Mouse (Mus musculus): Measurements from ENCODE around the gene Pacsin1.
A peak's percentile ranks its signal among the peaks of the same experiment; 100 is the strongest.

DNA sequence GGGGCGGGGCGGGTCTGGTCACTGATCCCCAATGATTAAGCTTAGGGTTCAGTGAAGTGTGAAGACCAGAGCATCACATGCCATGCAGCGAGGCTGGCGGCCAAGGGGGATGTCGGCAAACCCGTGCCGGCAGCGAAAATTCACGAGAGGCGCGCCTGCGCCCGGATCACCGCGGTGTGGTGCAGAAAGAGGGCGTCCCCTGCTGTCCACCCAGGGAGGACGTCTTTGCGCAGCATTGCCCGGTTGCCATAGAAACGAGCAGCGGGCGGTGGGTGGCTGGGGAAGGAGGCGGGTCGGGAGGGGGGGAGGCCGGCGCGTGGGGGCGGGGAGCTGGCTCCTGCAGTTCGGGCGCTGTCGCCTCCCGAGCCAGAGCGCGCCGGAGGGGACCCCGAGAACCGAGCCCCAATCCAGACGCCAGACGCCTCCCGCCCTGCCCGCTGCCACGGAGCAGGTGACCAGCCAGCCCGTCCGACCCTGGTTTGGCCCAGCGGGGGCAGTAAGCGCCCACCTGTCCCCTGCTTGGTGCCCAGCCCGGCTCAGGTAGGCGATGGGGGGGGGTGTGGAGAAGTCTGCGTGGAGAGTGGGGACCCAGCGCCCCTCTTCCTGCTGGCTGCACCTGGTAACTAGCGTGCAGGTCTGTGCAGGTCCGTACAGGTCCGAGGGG, 29.7 kb downstream of the Pacsin1 start:
- TF ChIP-seq POLR2A (IDR thresholded peaks at IDR 0.05; ENCODE audit: extremely low read depth, insufficient read depth, low read length): no peak
- peak; percentile 56 for TF ChIP-seq CTCF (IDR thresholded peaks at IDR 0.05; ENCODE audit: extremely low read depth, insufficient read depth, low read length)
